Mouse (Mus musculus) frontal cortex, postnatal 25 days (tissue): ENCODE data around the gene Ssu72.

Source experiments
- DNase-seq, 2 experiments: peaks; one replicate each; pipeline ENCODE4 v3.0.0; 2022; ENCODE audit warnings: low spot score in 2 of 2

Gene Ssu72

GRCm38 (mm10) chr4:155780895-155781294, 76.3 kb downstream of the Ssu72 start:
- no peak for DNase-seq
